Mouse (Mus musculus) megakaryocyte progenitor cell, adult 5-6 weeks (primary cell): ENCODE results near the gene Clec2h. TPM values are rescaled to one million over a fixed set of nuclear protein-coding genes. Genes with fewer than 3 reads are reported as not detected.

Experiments used
- total RNA-seq, 2 experiments: library from RNA; stranded (forward) in 1 of 2; stranded (reverse) in 1 of 2; fragments of 157-497, 149-512 nt in 1 of 2; fragments of 200-1000 nt in 1 of 2; gene quantifications; 2 replicates each; pipeline versions ENCODE4 v1.2.3 to v1.2.4; 2015 to 2017

Clec2h gene
- total RNA-seq, 2 experiments from 2014 or later: not detected

Other genes starting within 250 kb of the Clec2h start
- 24.1 and 33.1 TPM in 2 replicates for gene Itfg2, start 237.5 kb upstream of the Clec2h start, total RNA-seq (2015)
- 12.9 and 15.6 TPM in 2 replicates for gene Itfg2, start 237.5 kb upstream of the Clec2h start, total RNA-seq (2017)
- gene Fkbp4, start 223.7 kb upstream of the Clec2h start, total RNA-seq (2015): 124 and 149 TPM in 2 replicates
- 373 and 394 TPM in 2 replicates for gene Fkbp4, start 223.7 kb upstream of the Clec2h start, total RNA-seq (2017)
- gene Pzp, start 135.7 kb upstream of the Clec2h start, total RNA-seq (2015): not detected in 2 replicates
- gene Pzp, start 135.7 kb upstream of the Clec2h start, total RNA-seq (2017): not detected in 2 replicates
- not detected in 2 replicates for gene A2ml1, start 80.8 kb upstream of the Clec2h start, total RNA-seq (2015)
- not detected in 2 replicates for gene A2ml1, start 80.8 kb upstream of the Clec2h start, total RNA-seq (2017)
- gene Klrb1a, start 38.9 kb upstream of the Clec2h start, total RNA-seq (2015): 0.74 TPM in 1 of 2 replicates, not detected in the other
- not detected in 2 replicates for gene Klrb1a, start 38.9 kb upstream of the Clec2h start, total RNA-seq (2017)
- gene Klrb1, start 60.7 kb downstream of the Clec2h start, total RNA-seq (2015): not detected in 2 replicates
- not detected in 2 replicates for gene Klrb1, start 60.7 kb downstream of the Clec2h start, total RNA-seq (2017)
- gene Klrb1c, start 126.8 kb downstream of the Clec2h start, total RNA-seq (2015): 0.07 and 0.96 TPM in 2 replicates
- 0.37 and 0.51 TPM in 2 replicates for gene Klrb1c, start 126.8 kb downstream of the Clec2h start, total RNA-seq (2017)
- gene Gm44511, start 163.9 kb downstream of the Clec2h start, total RNA-seq (2015): not detected in 2 replicates
- not detected in 2 replicates for gene Gm44511, start 163.9 kb downstream of the Clec2h start, total RNA-seq (2017)
- 0.32 and 1.4 TPM in 2 replicates for gene Klrb1b, start 163.9 kb downstream of the Clec2h start, total RNA-seq (2015)
- gene Klrb1b, start 163.9 kb downstream of the Clec2h start, total RNA-seq (2017): not detected in 2 replicates
- gene Clec2i, start 225.2 kb downstream of the Clec2h start, total RNA-seq (2015): 3.1 and 6.7 TPM in 2 replicates
- 4.8 and 9.2 TPM in 2 replicates for gene Clec2i, start 225.2 kb downstream of the Clec2h start, total RNA-seq (2017)
- gene BC035044, start 228.7 kb downstream of the Clec2h start, total RNA-seq (2015): 237 and 280 TPM in 2 replicates
- 243 and 287 TPM in 2 replicates for gene BC035044, start 228.7 kb downstream of the Clec2h start, total RNA-seq (2017)